Mouse (Mus musculus): Measurements from ENCODE around the gene Zc3h4.

The Zc3h4 gene

GRCm38 (mm10) chr7:16441241-16441640 is 40.5 kb downstream of the Zc3h4 start:
- DNase-seq: no peak

- no peak for DNase-seq
Observed at GRCm38 (mm10) chr7:16451656-16452055, 50.9 kb downstream of the Zc3h4 start.

GRCm38 (mm10) chr7:16452587-16453073 is 51.9 kb downstream of the Zc3h4 start, which contains the start of gene Tmem160:
Gene Tmem160 (plus strand): TSS chr7:16452779.
- peak; percentile 100 for DNase-seq

- peak; percentile 98 for DNase-seq
Observed at GRCm38 (mm10) chr7:16453118-16453711, 52.5 kb downstream of the Zc3h4 start.

- peak; percentile 88 for DNase-seq
Observed at GRCm38 (mm10) chr7:16455016-16455415, 54.3 kb downstream of the Zc3h4 start.

- DNase-seq: no peak
Observed at GRCm38 (mm10) chr7:16456289-16456688, 55.6 kb downstream of the Zc3h4 start.

- peak; percentile 76 for DNase-seq
Observed at GRCm38 (mm10) chr7:16460566-16460965, 59.9 kb downstream of the Zc3h4 start.

GRCm38 (mm10) chr7:16461151-16461550 is 60.4 kb downstream of the Zc3h4 start:
- DNase-seq: peak; percentile 84

- peak; percentile 85 for DNase-seq
Observed at GRCm38 (mm10) chr7:16461705-16462104, 61.0 kb downstream of the Zc3h4 start.

GRCm38 (mm10) chr7:16463214-16463613 is 62.5 kb downstream of the Zc3h4 start:
- DNase-seq: peak; percentile 94

GRCm38 (mm10) chr7:16465160-16465559 is 64.5 kb downstream of the Zc3h4 start:
- DNase-seq: peak; percentile 94

- no peak for DNase-seq
Observed at GRCm38 (mm10) chr7:16465568-16465967, 64.9 kb downstream of the Zc3h4 start.

- DNase-seq: no peak
Observed at GRCm38 (mm10) chr7:16466565-16466964, 65.9 kb downstream of the Zc3h4 start.

GRCm38 (mm10) chr7:16468115-16468514 is 67.4 kb downstream of the Zc3h4 start:
- DNase-seq: no peak

GRCm38 (mm10) chr7:16471549-16471948 is 70.8 kb downstream of the Zc3h4 start:
- no peak for DNase-seq

- no peak for DNase-seq
Observed at GRCm38 (mm10) chr7:16472116-16472709, 71.5 kb downstream of the Zc3h4 start.

GRCm38 (mm10) chr7:16473847-16474246 is 73.1 kb downstream of the Zc3h4 start:
- no peak for DNase-seq

- DNase-seq: no peak
Observed at GRCm38 (mm10) chr7:16474445-16474844, 73.7 kb downstream of the Zc3h4 start.

- DNase-seq: no peak
Observed at GRCm38 (mm10) chr7:16475321-16475720, 74.6 kb downstream of the Zc3h4 start.

- no peak for DNase-seq
Observed at GRCm38 (mm10) chr7:16475764-16476599, 75.3 kb downstream of the Zc3h4 start.

GRCm38 (mm10) chr7:16476600-16476989 is 75.9 kb downstream of the Zc3h4 start:
- no peak for DNase-seq

- DNase-seq: no peak
Observed at GRCm38 (mm10) chr7:16477628-16478027, 76.9 kb downstream of the Zc3h4 start, which contains the start of gene Npas1. Gene Npas1 (minus strand): TSS chr7:16477728.
